Mouse (Mus musculus): ENCODE data around the gene March4. TPM values are rescaled to one million over a fixed set of nuclear protein-coding genes. Genes with fewer than 3 reads are reported as not detected.
A peak's percentile ranks its signal among the peaks of the same experiment; 100 is the strongest.

The March4 gene
- 0.04 and 0.06 TPM in 2 replicates for polyA plus RNA-seq (2016; fragmentation: Nextera tagmentation; extraction: Ambion mirVana)

DNA sequence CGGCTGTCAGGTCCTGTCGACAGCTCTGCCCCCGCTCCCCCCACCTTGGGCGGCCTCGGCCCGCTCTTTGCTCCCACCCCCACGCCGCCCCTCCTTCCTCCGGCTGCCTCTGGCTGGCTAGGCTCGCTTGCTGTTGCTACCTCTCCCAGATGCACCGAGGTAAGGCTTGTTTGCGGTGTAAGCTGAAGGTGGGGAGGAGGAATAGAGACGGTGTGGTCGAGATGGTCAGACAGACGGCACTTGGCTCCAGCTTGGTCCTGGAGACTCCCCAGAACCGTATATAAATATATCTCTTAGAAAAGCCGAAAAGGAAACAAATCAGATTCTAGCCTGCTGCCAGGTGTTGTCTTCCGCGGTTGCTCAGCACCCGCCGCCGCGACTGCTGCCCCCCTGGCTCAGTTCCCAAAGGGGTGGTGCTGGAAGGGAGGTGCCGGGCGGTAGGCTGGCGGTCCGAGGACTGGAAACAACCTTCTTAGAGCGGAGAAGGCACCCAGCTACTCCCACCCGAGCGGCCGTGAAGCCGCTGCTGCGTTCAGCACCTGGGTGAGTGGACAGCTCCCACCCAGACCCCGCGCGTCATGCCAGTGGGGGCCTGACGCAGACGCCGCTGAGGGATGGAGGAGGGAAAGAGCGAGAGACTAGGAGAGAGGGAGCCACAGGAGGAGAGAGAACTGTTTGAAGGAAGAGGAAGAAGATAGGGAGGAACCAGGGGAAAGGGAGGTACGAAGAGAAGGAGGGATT lies at the start of gene March4:
March4 (minus strand) TSS at position 320 of the 741 bp plus-strand sequence.
- ATAC-seq (ENCODE audit: insufficient number of reproducible peaks, insufficient read depth, low FRiP score, low TSS enrichment), result peak; percentile 85
- Histone ChIP-seq H3K4me2 (replicated peaks) (peak within 1 kb of the TSS; percentile 59), H3K27me3 (peaks cover 46% of the 10 kb centered on the region), H3K4me3 (peak within 1 kb of the TSS; percentile 26), H3K4me1 (peaks cover 9% of the 10 kb centered on the region), H3K36me3 (no peaks in the 10 kb centered on the region), H3K9me3 (no peaks in the 10 kb centered on the region), H3K9ac (peak within 1 kb of the TSS; percentile 15; the same call in 1 of the 2 replicates), H3K27ac (no peak within 1 kb of the TSS)
- under 1% methylated on average over 41 of the region's 41 CpGs for WGBS

DNA sequence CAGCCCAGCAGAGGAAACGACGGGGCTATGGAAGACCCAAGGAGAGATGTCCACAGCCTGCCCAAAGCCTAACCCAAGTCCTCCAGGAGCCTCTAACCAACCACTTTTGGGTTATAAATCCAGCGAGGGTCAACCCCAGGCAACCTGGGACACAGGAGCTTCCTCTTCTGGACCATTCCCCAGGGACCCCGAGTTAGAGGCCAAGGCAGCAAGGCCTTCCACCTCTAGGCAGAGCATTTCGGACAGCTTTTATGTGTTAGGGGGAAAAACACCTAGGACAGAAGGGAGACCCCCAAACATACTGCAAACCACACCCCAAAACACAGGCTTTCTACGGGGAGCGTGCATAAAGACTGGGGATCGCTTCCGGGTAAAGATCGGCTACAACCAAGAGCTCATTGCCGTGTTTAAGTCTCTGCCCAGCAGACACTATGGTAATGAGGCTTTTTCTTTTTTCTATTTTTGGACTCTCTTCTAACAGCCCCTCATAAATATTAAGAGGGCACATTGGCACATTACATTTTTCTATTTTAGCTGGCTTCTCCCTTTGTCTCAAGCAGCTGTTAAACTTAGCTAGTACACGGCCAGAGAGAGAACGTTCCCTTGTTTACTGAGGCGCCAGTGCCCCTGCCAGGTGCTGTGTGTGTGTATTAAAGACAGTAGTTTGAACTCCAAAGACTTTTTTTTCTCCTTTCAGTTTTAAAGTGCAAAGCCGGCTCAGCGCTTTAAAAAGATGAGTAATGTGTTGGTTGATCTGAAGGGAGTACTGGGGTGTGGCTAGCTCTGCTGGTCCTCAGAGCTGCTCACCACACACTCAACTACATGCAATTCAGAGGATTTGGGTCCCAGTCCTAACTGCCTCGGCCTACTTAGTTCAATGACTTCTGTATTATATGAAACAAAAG lies 49.5 kb upstream of the March4 start:
- Histone ChIP-seq H3K4me2 (replicated peaks) (no peak overlapping the region), H3K9me3 (no peaks in the 10 kb centered on the region), H3K4me3 (no peak overlapping the region), H3K4me1 (peaks cover 10% of the 10 kb centered on the region), H3K27ac (no peak overlapping the region), H3K27me3 (no peaks in the 10 kb centered on the region), H3K9ac (no peak overlapping the region), H3K36me3 (peaks cover 35% of the 10 kb centered on the region)
- 92% methylated on average over 17 of the region's 17 CpGs for WGBS
- no peak for ATAC-seq (ENCODE audit: insufficient number of reproducible peaks, insufficient read depth, low FRiP score, low TSS enrichment)

GRCm38 (mm10) chr1:72583906-72584305 lies 47.2 kb upstream of the March4 start:
- H3K4me2 ChIP-seq (replicated peaks), result peak overlapping the region; percentile 66

DNA sequence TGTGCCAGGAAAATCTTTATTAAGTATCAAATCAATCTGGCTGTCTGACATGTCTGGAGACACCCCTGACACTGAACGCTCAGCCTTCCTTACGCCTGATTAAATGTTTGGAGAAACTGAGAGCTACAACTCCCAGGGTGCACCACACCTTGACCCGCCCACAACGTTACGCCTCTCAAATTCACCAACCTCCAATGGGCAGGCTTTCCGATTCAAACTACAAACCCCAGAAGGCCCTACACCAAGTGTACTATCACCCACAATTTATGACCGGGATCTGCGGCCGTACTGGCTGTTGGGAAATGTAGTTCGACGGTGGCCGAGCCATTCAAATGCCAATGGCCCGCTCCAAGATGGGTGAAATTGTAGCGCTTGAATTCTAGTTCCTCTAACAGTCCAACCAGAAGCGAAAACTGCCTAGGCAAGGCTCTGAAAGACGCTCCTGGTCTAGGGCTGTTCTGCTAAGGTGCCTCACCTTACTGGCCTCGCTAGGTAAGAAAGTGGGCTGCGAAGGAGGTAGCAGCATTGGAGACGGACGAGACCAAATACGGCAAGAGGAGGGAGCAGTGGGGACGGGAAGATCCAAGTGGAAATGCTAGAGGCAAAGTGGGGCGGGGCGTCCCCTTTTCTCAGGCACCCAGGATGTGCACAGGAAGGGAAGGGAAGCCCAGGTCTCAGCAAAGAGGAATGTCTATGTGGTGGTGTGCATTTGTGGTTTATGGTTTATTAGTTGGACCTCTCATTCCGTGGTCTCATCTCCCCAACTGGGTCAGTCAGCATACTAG lies 46.4 kb upstream of the March4 start, which contains the start of gene Smarcal1:
Smarcal1 (plus strand) TSS at position 305 of the 785 bp plus-strand sequence.
- H3K4me1 ChIP-seq, result peaks cover 10% of the 10 kb centered on the region
- H3K27ac ChIP-seq, result peak within 1 kb of the TSS; percentile 80
- under 1% methylated on average over 25 of the region's 25 CpGs for WGBS
- peak within 1 kb of the TSS; percentile 66 for H3K4me2 ChIP-seq (replicated peaks)
- H3K9me3 ChIP-seq, result no peaks in the 10 kb centered on the region
- peak; percentile 99 for ATAC-seq (ENCODE audit: insufficient number of reproducible peaks, insufficient read depth, low FRiP score, low TSS enrichment)
- no peaks in the 10 kb centered on the region for H3K27me3 ChIP-seq
- H3K9ac ChIP-seq, result peak within 1 kb of the TSS; percentile 52
- peaks cover 24% of the 10 kb centered on the region for H3K36me3 ChIP-seq
- H3K4me3 ChIP-seq, result peak within 1 kb of the TSS; percentile 66

More at GRCm38 (mm10) chr1:72583906-72584305, 47.2 kb upstream of the March4 start:
- no peaks in the 10 kb centered on the region for H3K9me3 ChIP-seq
- peaks cover 24% of the 10 kb centered on the region for H3K36me3 ChIP-seq
- H3K9ac ChIP-seq, result peak overlapping the region; percentile 52
- WGBS, result 61% methylated on average over 4 of the region's 4 CpGs
- no peaks in the 10 kb centered on the region for H3K27me3 ChIP-seq
- no peak for ATAC-seq (ENCODE audit: insufficient number of reproducible peaks, insufficient read depth, low FRiP score, low TSS enrichment)
- peak overlapping the region; percentile 66 for H3K4me3 ChIP-seq
- no peak overlapping the region for H3K27ac ChIP-seq
- peaks cover 10% of the 10 kb centered on the region for H3K4me1 ChIP-seq

DNA sequence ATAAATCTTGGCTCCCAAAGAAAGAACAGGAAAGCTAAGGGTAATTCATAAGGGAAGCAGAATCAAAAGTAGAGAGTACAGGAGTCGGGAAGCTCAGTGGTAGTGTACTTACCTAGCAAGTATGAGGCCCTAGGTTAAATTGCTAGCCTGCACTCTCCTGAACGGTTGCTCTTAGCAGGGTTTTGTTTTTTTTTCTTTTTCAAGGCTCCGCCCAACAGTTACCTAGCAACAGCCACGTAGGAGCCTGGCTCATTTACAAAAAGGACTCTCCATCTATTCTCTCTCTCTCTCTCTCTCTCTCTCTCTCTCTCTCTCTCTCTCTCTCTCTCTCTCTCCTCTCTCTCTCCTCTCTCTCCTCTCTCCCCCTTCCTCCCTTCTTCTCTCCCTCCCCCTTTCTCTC lies 42.1 kb upstream of the March4 start:
- H3K9ac ChIP-seq, result no peak overlapping the region
- no peaks in the 10 kb centered on the region for H3K36me3 ChIP-seq
- H3K4me2 ChIP-seq (replicated peaks), result no peak overlapping the region
- WGBS, result 30% methylated on average over 4 of the region's 4 CpGs
- H3K4me3 ChIP-seq, result no peak overlapping the region
- no peaks in the 10 kb centered on the region for H3K9me3 ChIP-seq
- no peaks in the 10 kb centered on the region for H3K27me3 ChIP-seq
- no peak for ATAC-seq (ENCODE audit: insufficient number of reproducible peaks, insufficient read depth, low FRiP score, low TSS enrichment)
- peaks cover 7% of the 10 kb centered on the region for H3K4me1 ChIP-seq
- no peak overlapping the region for H3K27ac ChIP-seq

DNA sequence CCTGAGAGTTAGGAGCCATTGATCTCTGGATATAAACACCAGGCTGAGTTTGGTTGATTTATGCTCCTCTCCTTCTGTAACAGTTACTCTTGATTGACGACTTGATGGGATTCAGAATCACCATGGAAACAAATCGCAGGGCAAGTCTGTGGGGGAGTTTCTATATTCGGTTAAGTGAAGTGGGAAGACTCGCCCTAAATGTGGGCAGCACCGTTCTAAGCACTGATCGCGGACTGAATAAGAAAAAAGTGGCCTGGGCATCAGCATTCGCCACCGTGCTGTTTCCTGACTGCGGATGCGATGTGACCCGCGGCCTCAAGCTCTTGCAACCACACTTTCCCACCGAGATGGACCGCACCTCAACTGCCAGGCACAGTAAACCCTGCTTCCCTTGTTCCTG lies 41.6 kb upstream of the March4 start:
- Histone ChIP-seq H3K27me3 (no peaks in the 10 kb centered on the region), H3K36me3 (no peaks in the 10 kb centered on the region), H3K4me3 (no peak overlapping the region), H3K9ac (no peak overlapping the region), H3K4me1 (peaks cover 5% of the 10 kb centered on the region; the same call in 1 of the 2 replicates), H3K27ac (no peak overlapping the region), H3K4me2 (replicated peaks) (no peak overlapping the region), H3K9me3 (no peaks in the 10 kb centered on the region)
- ATAC-seq (ENCODE audit: insufficient number of reproducible peaks, insufficient read depth, low FRiP score, low TSS enrichment), result no peak
- 43% methylated on average over 15 of the region's 15 CpGs for WGBS

GRCm38 (mm10) chr1:72577481-72577922 lies 40.8 kb upstream of the March4 start:
- no peaks in the 10 kb centered on the region for H3K9me3 ChIP-seq
- H3K36me3 ChIP-seq, result no peaks in the 10 kb centered on the region
- H3K9ac ChIP-seq, result no peak overlapping the region
- ATAC-seq (ENCODE audit: insufficient number of reproducible peaks, insufficient read depth, low FRiP score, low TSS enrichment), result no peak
- no peak overlapping the region for H3K27ac ChIP-seq
- no peak overlapping the region for H3K4me3 ChIP-seq
- 1% methylated on average over 12 of the region's 12 CpGs for WGBS
- H3K27me3 ChIP-seq, result no peaks in the 10 kb centered on the region
- peak overlapping the region; percentile 38 for H3K4me2 ChIP-seq (replicated peaks)
- H3K4me1 ChIP-seq, result peaks cover 5% of the 10 kb centered on the region; the same call in 1 of the 2 replicates

DNA sequence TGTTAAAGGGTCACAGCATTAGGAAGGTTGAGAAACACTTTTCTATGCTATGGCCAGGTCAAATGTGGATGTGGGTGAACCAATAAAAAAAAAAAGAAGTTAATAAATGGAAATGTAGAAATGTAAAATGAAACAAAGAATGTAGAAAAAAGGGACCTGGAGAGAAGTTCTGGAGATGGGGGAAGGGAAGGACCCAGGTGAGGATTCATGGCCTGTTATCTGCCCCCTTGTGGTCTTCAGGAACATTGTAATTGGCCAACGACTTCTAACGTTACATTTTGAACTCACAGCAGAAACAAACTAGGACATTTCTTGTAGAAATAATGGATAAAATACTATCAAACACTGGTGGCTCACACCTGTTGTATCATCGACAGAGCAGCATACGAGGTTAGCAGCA lies 38.4 kb upstream of the March4 start:
- Histone ChIP-seq H3K9ac (no peak overlapping the region), H3K27ac (no peak overlapping the region), H3K4me3 (no peak overlapping the region), H3K9me3 (no peaks in the 10 kb centered on the region), H3K27me3 (no peaks in the 10 kb centered on the region), H3K36me3 (no peaks in the 10 kb centered on the region), H3K4me2 (replicated peaks) (no peak overlapping the region), H3K4me1 (peaks cover 5% of the 10 kb centered on the region; the same call in 1 of the 2 replicates)
- no peak for ATAC-seq (ENCODE audit: insufficient number of reproducible peaks, insufficient read depth, low FRiP score, low TSS enrichment)
- 50% methylated on average over 4 of the region's 4 CpGs for WGBS

DNA sequence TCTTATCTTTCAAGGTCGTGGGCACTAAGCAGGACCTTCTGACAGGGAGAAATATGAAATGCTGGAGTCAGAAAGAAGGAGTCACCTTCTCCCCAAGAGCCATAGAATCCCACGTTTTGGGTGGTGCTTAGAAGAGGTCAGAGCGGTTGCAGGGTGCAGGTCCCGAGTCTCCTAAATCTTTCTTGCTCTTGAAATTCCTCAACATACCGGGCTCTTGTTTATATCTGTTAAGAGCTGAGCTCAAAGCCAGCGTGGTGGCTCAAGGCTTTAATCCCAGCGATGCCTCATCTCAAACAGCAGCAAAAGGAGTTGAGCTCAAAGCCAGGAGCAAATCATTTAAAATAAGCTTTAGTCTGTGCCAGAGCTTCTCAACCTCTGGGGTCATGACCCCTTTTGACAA lies 37.9 kb upstream of the March4 start:
- no peak for ATAC-seq (ENCODE audit: insufficient number of reproducible peaks, insufficient read depth, low FRiP score, low TSS enrichment)
- H3K9ac ChIP-seq, result no peak overlapping the region
- no peaks in the 10 kb centered on the region for H3K9me3 ChIP-seq
- no peak overlapping the region for H3K27ac ChIP-seq
- no peaks in the 10 kb centered on the region for H3K27me3 ChIP-seq
- H3K4me2 ChIP-seq (replicated peaks), result no peak overlapping the region
- no peaks in the 10 kb centered on the region for H3K36me3 ChIP-seq
- 56% methylated on average over 7 of the region's 7 CpGs for WGBS
- peaks cover 5% of the 10 kb centered on the region; the same call in 1 of the 2 replicates for H3K4me1 ChIP-seq
- H3K4me3 ChIP-seq, result no peak overlapping the region

DNA sequence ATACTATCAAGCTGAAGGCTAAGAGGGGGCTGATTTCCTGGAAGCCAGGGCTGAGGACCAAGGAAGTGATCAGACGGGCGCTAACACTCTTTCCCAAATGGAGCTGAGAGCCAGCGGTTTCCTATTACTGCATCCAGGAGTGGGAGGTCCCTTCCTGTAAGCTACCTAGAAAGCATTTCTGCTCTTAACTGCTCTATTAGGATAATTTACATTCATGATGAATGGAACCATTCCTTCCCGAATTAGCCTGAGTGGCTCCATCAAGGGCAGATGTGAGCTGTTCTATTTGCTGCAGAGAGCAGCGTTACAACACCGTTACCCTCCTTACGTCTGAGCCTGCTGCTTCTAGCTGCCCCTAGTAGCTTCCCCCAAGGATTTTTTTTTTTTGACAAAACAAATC lies 37.3 kb upstream of the March4 start:
- H3K4me3 ChIP-seq, result no peak overlapping the region
- no peaks in the 10 kb centered on the region for H3K27me3 ChIP-seq
- 41% methylated on average over 7 of the region's 7 CpGs for WGBS
- H3K9me3 ChIP-seq, result no peaks in the 10 kb centered on the region
- peaks cover 5% of the 10 kb centered on the region; the same call in 1 of the 2 replicates for H3K4me1 ChIP-seq
- no peaks in the 10 kb centered on the region for H3K36me3 ChIP-seq
- H3K27ac ChIP-seq, result no peak overlapping the region
- ATAC-seq (ENCODE audit: insufficient number of reproducible peaks, insufficient read depth, low FRiP score, low TSS enrichment), result no peak
- no peak overlapping the region for H3K9ac ChIP-seq
- no peak overlapping the region for H3K4me2 ChIP-seq (replicated peaks)

DNA sequence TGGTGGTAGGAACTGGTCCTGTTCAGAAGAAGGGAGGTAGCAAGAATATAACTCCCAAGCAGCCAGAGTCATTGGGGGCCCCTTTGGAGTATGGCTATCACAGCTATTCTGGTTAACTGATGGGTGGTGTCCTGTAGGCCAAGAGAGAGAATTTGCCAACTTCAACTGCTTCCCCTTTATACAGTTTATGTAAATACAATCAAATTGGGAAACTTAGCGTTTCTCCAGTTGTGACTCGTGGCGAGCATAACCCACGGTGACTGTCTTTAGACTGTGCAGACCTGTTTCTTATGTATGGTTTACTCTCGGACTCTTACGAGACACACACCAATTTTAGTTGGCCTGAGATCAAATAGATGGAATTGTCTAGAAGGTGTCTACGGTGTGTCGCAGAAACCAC lies 32.0 kb upstream of the March4 start:
- ATAC-seq (ENCODE audit: insufficient number of reproducible peaks, insufficient read depth, low FRiP score, low TSS enrichment), result no peak
- no peak overlapping the region for H3K4me2 ChIP-seq (replicated peaks)
- H3K27me3 ChIP-seq, result no peaks in the 10 kb centered on the region
- no peak overlapping the region for H3K27ac ChIP-seq
- no peak overlapping the region for H3K4me3 ChIP-seq
- no peaks in the 10 kb centered on the region for H3K4me1 ChIP-seq
- H3K9me3 ChIP-seq, result no peaks in the 10 kb centered on the region
- H3K36me3 ChIP-seq, result no peaks in the 10 kb centered on the region
- H3K9ac ChIP-seq, result no peak overlapping the region
- WGBS, result 92% methylated on average over 8 of the region's 8 CpGs

All from embryonic facial prominence, embryonic 12.5 days (tissue).